Mouse (Mus musculus) embryonic facial prominence, embryonic 13.5 days (tissue): ENCODE data around the gene Tmem218. TPM values are rescaled to one million over a fixed set of nuclear protein-coding genes. Genes with fewer than 3 reads are reported as not detected.

ENCODE experiments used
- ATAC-seq: fragments of 200-750 bp; cut with Nextera tagmentation; 2 replicates; pipeline ENCODE4 v1.8.0; 2017; ENCODE audit warnings: low read depth; ENCODE audit not compliant: insufficient number of reproducible peaks, insufficient read depth, low FRiP score, low TSS enrichment
- H3K27ac ChIP-seq: fragments of 300-500 bp; sonication (generic); 2 replicates; pipeline ENCODE4 v1.5.1; 2015; ENCODE audit warnings: moderate library complexity, mild to moderate bottlenecking, inconsistent platforms
- H3K27me3 ChIP-seq: fragments of 300-500 bp; sonication (generic); 2 replicates; pipeline ENCODE4 v1.6.1; 2015; ENCODE audit warnings: mild to moderate bottlenecking, inconsistent platforms
- H3K36me3 ChIP-seq: fragments of 300-500 bp; sonication (generic); 2 replicates; pipeline ENCODE4 v1.6.1; 2015; ENCODE audit warnings: mild to moderate bottlenecking, inconsistent platforms
- H3K4me1 ChIP-seq: fragments of 300-500 bp; sonication (generic); 2 replicates; pipeline ENCODE4 v1.6.1; 2015; ENCODE audit warnings: inconsistent platforms
- H3K4me2 ChIP-seq: fragments of 300-500 bp; sonication (generic); 2 replicates; pipeline ENCODE4 v1.6.1; 2015; ENCODE audit warnings: moderate library complexity, mild to moderate bottlenecking, inconsistent platforms
- H3K4me3 ChIP-seq: fragments of 300-500 bp; sonication (generic); 2 replicates; pipeline ENCODE4 v1.5.1; 2015; ENCODE audit warnings: mild to moderate bottlenecking, inconsistent platforms
- H3K9ac ChIP-seq: fragments of 300-500 bp; sonication (generic); 2 replicates; pipeline ENCODE4 v1.6.1; 2015; ENCODE audit warnings: mild to moderate bottlenecking, inconsistent platforms
- H3K9me3 ChIP-seq: fragments of 300-500 bp; sonication (generic); 2 replicates; pipeline ENCODE4 v1.6.1; 2016; ENCODE audit warnings: inconsistent platforms
- WGBS: fragments of 180-500 bp; shearing (Covaris S2); methylation state at CpG from one replicate; pipeline ENCODE4 v1.1.7; 2015; ENCODE audit warnings: mixed read lengths; 5-methylcytosine and 5-hydroxymethylcytosine counted together
- polyA plus RNA-seq: library from polyadenylated mRNA; unstranded; fragments of >200 nt; fragmentation: Nextera tagmentation; extraction: Ambion mirVana; gene quantifications from 2 replicates; pipeline ENCODE4 v1.2.1, GENCODE M21; 2015

Gene Tmem218
- polyA plus RNA-seq, 1 experiment from 2014 or later, result 14.9 TPM

GRCm38 (mm10) chr9:37232201-37233195, 24.5 kb downstream of the Tmem218 start:
- Histone ChIP-seq H3K9ac (0 out of 2 replicates have a peak overlapping the region, but pooled peaks have one; percentile 1), H3K4me1 (peaks cover 11% of the 10 kb centered on the region; the same call in 1 of the 2 replicates), H3K27ac (no peak overlapping the region), H3K9me3 (no peaks in the 10 kb centered on the region), H3K36me3 (peaks cover 9% of the 10 kb centered on the region; the same call in 1 of the 2 replicates), H3K4me3 (no peak overlapping the region), H3K27me3 (no peaks in the 10 kb centered on the region), H3K4me2 (no peak overlapping the region)
- WGBS, result 47% methylated on average over 22 of the region's 22 CpGs
- no peak for ATAC-seq

- Histone ChIP-seq H3K4me3 (no peak overlapping the region), H3K27ac (no peak overlapping the region), H3K27me3 (no peaks in the 10 kb centered on the region), H3K4me2 (no peak overlapping the region), H3K4me1 (peaks cover 11% of the 10 kb centered on the region; the same call in 1 of the 2 replicates), H3K36me3 (peaks cover 9% of the 10 kb centered on the region; the same call in 1 of the 2 replicates), H3K9me3 (no peaks in the 10 kb centered on the region), H3K9ac (no peak overlapping the region)
- ATAC-seq, result no peak
- WGBS, result 74% methylated on average over 4 of the region's 4 CpGs
These were observed 28.1 kb downstream of the Tmem218 start for GRCm38 (mm10) chr9:37235951-37236737.

GRCm38 (mm10) chr9:37242764-37243163, 34.7 kb downstream of the Tmem218 start:
- Histone ChIP-seq H3K27ac (no peak overlapping the region), H3K27me3 (no peaks in the 10 kb centered on the region), H3K9ac (no peak overlapping the region), H3K4me2 (no peak overlapping the region), H3K4me3 (no peak overlapping the region), H3K36me3 (no peaks in the 10 kb centered on the region), H3K9me3 (no peaks in the 10 kb centered on the region), H3K4me1 (no peaks in the 10 kb centered on the region)
- WGBS, result 84% methylated on average over 3 of the region's 3 CpGs
- ATAC-seq, result no peak

- no peak for ATAC-seq
- no peaks in the 10 kb centered on the region for H3K4me1 ChIP-seq
- no peak overlapping the region for H3K9ac ChIP-seq
- H3K36me3 ChIP-seq, result no peaks in the 10 kb centered on the region
- no peaks in the 10 kb centered on the region for H3K9me3 ChIP-seq
- H3K4me3 ChIP-seq, result no peak overlapping the region
- 68% methylated on average over 1 of the region's 1 CpGs for WGBS
- H3K27ac ChIP-seq, result no peak overlapping the region
- no peak overlapping the region for H3K4me2 ChIP-seq
- H3K27me3 ChIP-seq, result no peaks in the 10 kb centered on the region
These were observed 36.6 kb downstream of the Tmem218 start for GRCm38 (mm10) chr9:37244600-37244999.

GRCm38 (mm10) chr9:37245404-37245803, 37.4 kb downstream of the Tmem218 start:
- H3K4me1 ChIP-seq, result no peaks in the 10 kb centered on the region
- no peaks in the 10 kb centered on the region for H3K9me3 ChIP-seq
- no peak overlapping the region for H3K4me2 ChIP-seq
- 64% methylated on average over 2 of the region's 2 CpGs for WGBS
- H3K36me3 ChIP-seq, result no peaks in the 10 kb centered on the region
- no peak overlapping the region for H3K4me3 ChIP-seq
- no peak overlapping the region for H3K27ac ChIP-seq
- ATAC-seq, result no peak
- H3K9ac ChIP-seq, result no peak overlapping the region
- H3K27me3 ChIP-seq, result no peaks in the 10 kb centered on the region

GRCm38 (mm10) chr9:37245810-37246209, 37.8 kb downstream of the Tmem218 start:
- no peak overlapping the region for H3K4me2 ChIP-seq
- ATAC-seq, result no peak
- H3K36me3 ChIP-seq, result no peaks in the 10 kb centered on the region
- no peaks in the 10 kb centered on the region for H3K9me3 ChIP-seq
- H3K9ac ChIP-seq, result no peak overlapping the region
- no peaks in the 10 kb centered on the region for H3K27me3 ChIP-seq
- H3K4me3 ChIP-seq, result no peak overlapping the region
- H3K27ac ChIP-seq, result no peak overlapping the region
- WGBS, result 88% methylated on average over 1 of the region's 1 CpGs
- no peaks in the 10 kb centered on the region for H3K4me1 ChIP-seq

- H3K36me3 ChIP-seq, result no peaks in the 10 kb centered on the region
- no peak for ATAC-seq
- H3K4me1 ChIP-seq, result no peaks in the 10 kb centered on the region
- no peak overlapping the region for H3K4me3 ChIP-seq
- H3K9ac ChIP-seq, result no peak overlapping the region
- no peaks in the 10 kb centered on the region for H3K27me3 ChIP-seq
- no peak overlapping the region for H3K27ac ChIP-seq
- no peaks in the 10 kb centered on the region for H3K9me3 ChIP-seq
- H3K4me2 ChIP-seq, result no peak overlapping the region
These were observed 39.4 kb downstream of the Tmem218 start for GRCm38 (mm10) chr9:37247429-37247828.

GRCm38 (mm10) chr9:37248381-37248906, 40.4 kb downstream of the Tmem218 start:
- H3K9ac ChIP-seq, result no peak overlapping the region
- H3K4me3 ChIP-seq, result no peak overlapping the region
- no peaks in the 10 kb centered on the region for H3K9me3 ChIP-seq
- no peaks in the 10 kb centered on the region for H3K36me3 ChIP-seq
- ATAC-seq, result no peak
- H3K27me3 ChIP-seq, result no peaks in the 10 kb centered on the region
- no peak overlapping the region for H3K27ac ChIP-seq
- no peaks in the 10 kb centered on the region for H3K4me1 ChIP-seq
- 55% methylated on average over 3 of the region's 3 CpGs for WGBS
- H3K4me2 ChIP-seq, result no peak overlapping the region

- H3K9me3 ChIP-seq, result no peaks in the 10 kb centered on the region
- no peak for ATAC-seq
- peaks cover 5% of the 10 kb centered on the region; the same call in 1 of the 2 replicates for H3K4me1 ChIP-seq
- H3K4me2 ChIP-seq, result no peak overlapping the region
- no peak overlapping the region for H3K4me3 ChIP-seq
- H3K27me3 ChIP-seq, result no peaks in the 10 kb centered on the region
- H3K27ac ChIP-seq, result no peak overlapping the region
- no peaks in the 10 kb centered on the region for H3K36me3 ChIP-seq
- H3K9ac ChIP-seq, result no peak overlapping the region
- 92% methylated on average over 3 of the region's 3 CpGs for WGBS
These were observed 42.0 kb downstream of the Tmem218 start for GRCm38 (mm10) chr9:37249976-37250375.

GRCm38 (mm10) chr9:37250631-37251030, 42.6 kb downstream of the Tmem218 start:
- no peak overlapping the region for H3K4me2 ChIP-seq
- no peak overlapping the region for H3K4me3 ChIP-seq
- H3K27me3 ChIP-seq, result no peaks in the 10 kb centered on the region
- no peak for ATAC-seq
- WGBS, result 85% methylated on average over 6 of the region's 6 CpGs
- H3K9me3 ChIP-seq, result no peaks in the 10 kb centered on the region
- H3K27ac ChIP-seq, result no peak overlapping the region
- H3K36me3 ChIP-seq, result no peaks in the 10 kb centered on the region
- H3K4me1 ChIP-seq, result peaks cover 11% of the 10 kb centered on the region
- no peak overlapping the region for H3K9ac ChIP-seq

- peak overlapping the region; percentile 50 for H3K4me3 ChIP-seq
- no peaks in the 10 kb centered on the region for H3K36me3 ChIP-seq
- 20% methylated on average over 6 of the region's 6 CpGs for WGBS
- no peaks in the 10 kb centered on the region for H3K27me3 ChIP-seq
- H3K27ac ChIP-seq, result no peak overlapping the region
- ATAC-seq, result no peak
- peaks cover 16% of the 10 kb centered on the region for H3K4me1 ChIP-seq
- H3K9me3 ChIP-seq, result no peaks in the 10 kb centered on the region
- H3K9ac ChIP-seq, result peak overlapping the region; percentile 73; the same call in 1 of the 2 replicates
- peak overlapping the region; percentile 97 for H3K4me2 ChIP-seq
These were observed 46.6 kb downstream of the Tmem218 start for GRCm38 (mm10) chr9:37254531-37255110.
